Mouse (Mus musculus) forebrain, embryonic 10.5 days (tissue): Measurements from ENCODE around the gene Cep152. TPM values are rescaled to one million over a fixed set of nuclear protein-coding genes. Genes with fewer than 3 reads are reported as not detected.

Source experiments
- DNase-seq: peaks from one replicate; pipeline ENCODE4 v3.0.0-alpha.2; 2017; ENCODE audit warnings: low spot score; ENCODE audit errors: extremely low spot score
- H3K27ac ChIP-seq: fragments of 300-500 bp; sonication (generic); 2 replicates; pipeline ENCODE4 v1.5.1; 2016; ENCODE audit warnings: mild to moderate bottlenecking
- H3K27me3 ChIP-seq: fragments of 300-500 bp; sonication (generic); 2 replicates; pipeline ENCODE4 v1.6.1; 2016; ENCODE audit warnings: mild to moderate bottlenecking; ENCODE audit not compliant: poor library complexity, severe bottlenecking
- H3K36me3 ChIP-seq: fragments of 300-500 bp; sonication (generic); replicated peaks from 2 replicates; pipeline ENCODE4 v1.6.1; 2016; ENCODE audit warnings: mild to moderate bottlenecking, moderate library complexity
- H3K4me1 ChIP-seq: fragments of 300-500 bp; sonication (generic); 2 replicates; pipeline ENCODE4 v1.6.1; 2016
- H3K4me3 ChIP-seq: fragments of 300-500 bp; sonication (generic); 2 replicates; pipeline ENCODE4 v1.5.1; 2016; ENCODE audit warnings: mild to moderate bottlenecking, moderate library complexity
- H3K9me3 ChIP-seq: fragments of 300-500 bp; sonication (generic); 2 replicates; pipeline ENCODE4 v1.6.1; 2016; ENCODE audit warnings: mild to moderate bottlenecking, moderate library complexity
- WGBS: fragments of 180-500 bp; shearing (Covaris S2); methylation state at CpG from one replicate; pipeline ENCODE4 v1.1.7; 2016; 5-methylcytosine and 5-hydroxymethylcytosine counted together
- polyA plus RNA-seq: library from polyadenylated mRNA; unstranded; fragments of >200 nt; fragmentation: Nextera tagmentation; extraction: Ambion mirVana; gene quantifications from 2 replicates; pipeline ENCODE4 v1.2.1, GENCODE M21; 2016

The Cep152 gene
- polyA plus RNA-seq, 1 experiment from 2014 or later: 12.5 TPM

- Histone ChIP-seq H3K27me3 (no peaks in the 10 kb centered on the region), H3K9me3 (no peaks in the 10 kb centered on the region), H3K36me3 (peaks cover 59% of the 10 kb centered on the region), H3K27ac (peak overlapping the region; percentile 72), H3K4me1 (peaks cover 52% of the 10 kb centered on the region), H3K4me3 (peak overlapping the region; percentile 27)
- DNase-seq: peak; percentile 44
- 38% methylated on average over 25 of the region's 25 CpGs for WGBS
Observed at GRCm38 (mm10) chr2:125620213-125620907, 4.6 kb downstream of the Cep152 start.

- no peaks in the 10 kb centered on the region for H3K27me3 ChIP-seq
- 92% methylated on average over 8 of the region's 8 CpGs for WGBS
- H3K27ac ChIP-seq: no peak overlapping the region
- peaks cover 96% of the 10 kb centered on the region for H3K36me3 ChIP-seq
- no peaks in the 10 kb centered on the region for H3K9me3 ChIP-seq
- DNase-seq: no peak
- no peak overlapping the region for H3K4me3 ChIP-seq
- peaks cover 14% of the 10 kb centered on the region for H3K4me1 ChIP-seq
Observed at GRCm38 (mm10) chr2:125615858-125616424, 9.0 kb downstream of the Cep152 start.

GRCm38 (mm10) chr2:125615440-125615839 is 9.5 kb downstream of the Cep152 start:
- Histone ChIP-seq H3K4me1 (peaks cover 9% of the 10 kb centered on the region), H3K27ac (no peak overlapping the region), H3K36me3 (peaks cover 99% of the 10 kb centered on the region), H3K27me3 (no peaks in the 10 kb centered on the region), H3K9me3 (no peaks in the 10 kb centered on the region), H3K4me3 (no peak overlapping the region)
- DNase-seq: no peak
- 97% methylated on average over 7 of the region's 7 CpGs for WGBS

- H3K36me3 ChIP-seq: peaks cover 97% of the 10 kb centered on the region
- no peak for DNase-seq
- no peak overlapping the region for H3K4me3 ChIP-seq
- no peak overlapping the region for H3K27ac ChIP-seq
- WGBS: 91% methylated on average over 17 of the region's 17 CpGs
- no peaks in the 10 kb centered on the region for H3K4me1 ChIP-seq
- H3K27me3 ChIP-seq: no peaks in the 10 kb centered on the region
- no peaks in the 10 kb centered on the region for H3K9me3 ChIP-seq
Observed at GRCm38 (mm10) chr2:125606220-125606845, 18.6 kb downstream of the Cep152 start.

GRCm38 (mm10) chr2:125604646-125605045 is 20.3 kb downstream of the Cep152 start:
- peaks cover 97% of the 10 kb centered on the region for H3K36me3 ChIP-seq
- no peak for DNase-seq
- no peaks in the 10 kb centered on the region for H3K9me3 ChIP-seq

GRCm38 (mm10) chr2:125602970-125603369 is 21.9 kb downstream of the Cep152 start:
- Histone ChIP-seq H3K36me3 (peaks cover 97% of the 10 kb centered on the region), H3K4me1 (no peaks in the 10 kb centered on the region), H3K27me3 (no peaks in the 10 kb centered on the region), H3K9me3 (no peaks in the 10 kb centered on the region), H3K27ac (no peak overlapping the region), H3K4me3 (no peak overlapping the region)
- DNase-seq: no peak
- WGBS: 95% methylated on average over 3 of the region's 3 CpGs

More at GRCm38 (mm10) chr2:125604646-125605045, 20.3 kb downstream of the Cep152 start:
- Histone ChIP-seq H3K4me3 (no peak overlapping the region), H3K27me3 (no peaks in the 10 kb centered on the region), H3K4me1 (no peaks in the 10 kb centered on the region), H3K27ac (no peak overlapping the region)
- WGBS: 85% methylated on average over 7 of the region's 7 CpGs

- H3K27ac ChIP-seq: no peak overlapping the region
- peaks cover 97% of the 10 kb centered on the region for H3K36me3 ChIP-seq
- WGBS: 88% methylated on average over 4 of the region's 4 CpGs
- no peak overlapping the region for H3K4me3 ChIP-seq
- H3K4me1 ChIP-seq: no peaks in the 10 kb centered on the region
- H3K27me3 ChIP-seq: no peaks in the 10 kb centered on the region
- no peaks in the 10 kb centered on the region for H3K9me3 ChIP-seq
- no peak for DNase-seq
Observed at GRCm38 (mm10) chr2:125598958-125599357, 26.0 kb downstream of the Cep152 start.

- Histone ChIP-seq H3K9me3 (no peaks in the 10 kb centered on the region), H3K4me3 (no peak overlapping the region), H3K27me3 (no peaks in the 10 kb centered on the region), H3K36me3 (peaks cover 97% of the 10 kb centered on the region), H3K4me1 (no peaks in the 10 kb centered on the region), H3K27ac (no peak overlapping the region)
- 86% methylated on average over 6 of the region's 6 CpGs for WGBS
- DNase-seq: no peak
Observed at GRCm38 (mm10) chr2:125598251-125598650, 26.7 kb downstream of the Cep152 start.

GRCm38 (mm10) chr2:125594786-125595185 is 30.1 kb downstream of the Cep152 start:
- peaks cover 96% of the 10 kb centered on the region for H3K36me3 ChIP-seq

GRCm38 (mm10) chr2:125594072-125594471 is 30.8 kb downstream of the Cep152 start:
- Histone ChIP-seq H3K27ac (no peak overlapping the region), H3K4me1 (no peaks in the 10 kb centered on the region), H3K9me3 (no peaks in the 10 kb centered on the region), H3K27me3 (no peaks in the 10 kb centered on the region), H3K36me3 (peaks cover 96% of the 10 kb centered on the region), H3K4me3 (no peak overlapping the region)
- 89% methylated on average over 6 of the region's 6 CpGs for WGBS
- DNase-seq: no peak

More at GRCm38 (mm10) chr2:125594786-125595185, 30.1 kb downstream of the Cep152 start:
- H3K27ac ChIP-seq: no peak overlapping the region
- H3K27me3 ChIP-seq: no peaks in the 10 kb centered on the region
- DNase-seq: no peak
- WGBS: 81% methylated on average over 12 of the region's 12 CpGs
- no peak overlapping the region for H3K4me3 ChIP-seq
- H3K4me1 ChIP-seq: no peaks in the 10 kb centered on the region
- no peaks in the 10 kb centered on the region for H3K9me3 ChIP-seq

- Histone ChIP-seq H3K4me3 (no peak overlapping the region), H3K27ac (no peak overlapping the region), H3K36me3 (peaks cover 99% of the 10 kb centered on the region), H3K27me3 (no peaks in the 10 kb centered on the region), H3K4me1 (no peaks in the 10 kb centered on the region), H3K9me3 (no peaks in the 10 kb centered on the region)
- WGBS: 95% methylated on average over 4 of the region's 4 CpGs
- DNase-seq: no peak
Observed at GRCm38 (mm10) chr2:125591895-125592294, 33.0 kb downstream of the Cep152 start.

GRCm38 (mm10) chr2:125589287-125589686 is 35.6 kb downstream of the Cep152 start:
- H3K36me3 ChIP-seq: peaks cover 99% of the 10 kb centered on the region
- DNase-seq: no peak
- no peaks in the 10 kb centered on the region for H3K9me3 ChIP-seq
- no peak overlapping the region for H3K4me3 ChIP-seq
- H3K4me1 ChIP-seq: no peaks in the 10 kb centered on the region
- no peaks in the 10 kb centered on the region for H3K27me3 ChIP-seq
- WGBS: 94% methylated on average over 12 of the region's 12 CpGs
- H3K27ac ChIP-seq: no peak overlapping the region

GRCm38 (mm10) chr2:125581081-125581480 is 43.8 kb downstream of the Cep152 start:
- Histone ChIP-seq H3K27ac (no peak overlapping the region), H3K27me3 (no peaks in the 10 kb centered on the region), H3K4me1 (no peaks in the 10 kb centered on the region), H3K4me3 (no peak overlapping the region), H3K9me3 (no peaks in the 10 kb centered on the region), H3K36me3 (peaks cover 99% of the 10 kb centered on the region)
- 91% methylated on average over 5 of the region's 5 CpGs for WGBS
- DNase-seq: no peak
